Mouse (Mus musculus) CD4-positive, CD25-positive, alpha-beta regulatory T cell, adult 2 months (primary cell): ENCODE measurements around the gene Krt15.

Experiments
- DNase-seq: peaks from one replicate; pipeline ENCODE4 v3.0.0-alpha.2; 2012; ENCODE audit warnings: low read depth, low spot score

Gene Krt15

DNA sequence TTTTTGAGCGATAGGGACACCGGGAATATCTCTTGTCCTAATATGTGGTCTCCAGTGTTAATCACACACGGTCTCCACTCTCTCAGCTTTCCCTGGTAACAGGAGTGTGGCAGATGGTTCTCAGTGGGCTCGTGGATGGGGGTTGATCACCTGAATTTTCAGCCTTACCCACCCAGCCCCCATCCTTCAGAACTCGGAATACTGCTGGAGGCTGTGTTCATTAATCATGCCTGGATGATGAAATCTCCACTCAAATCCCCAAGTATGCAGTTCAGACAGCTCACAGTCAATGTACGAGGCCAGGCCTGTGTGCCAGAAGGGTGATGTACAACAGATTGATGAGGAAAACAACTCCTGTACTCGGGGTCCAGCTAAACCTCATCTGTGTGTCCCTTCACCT, 10.8 kb downstream of the Krt15 start:
- DNase-seq, result no peak

DNA sequence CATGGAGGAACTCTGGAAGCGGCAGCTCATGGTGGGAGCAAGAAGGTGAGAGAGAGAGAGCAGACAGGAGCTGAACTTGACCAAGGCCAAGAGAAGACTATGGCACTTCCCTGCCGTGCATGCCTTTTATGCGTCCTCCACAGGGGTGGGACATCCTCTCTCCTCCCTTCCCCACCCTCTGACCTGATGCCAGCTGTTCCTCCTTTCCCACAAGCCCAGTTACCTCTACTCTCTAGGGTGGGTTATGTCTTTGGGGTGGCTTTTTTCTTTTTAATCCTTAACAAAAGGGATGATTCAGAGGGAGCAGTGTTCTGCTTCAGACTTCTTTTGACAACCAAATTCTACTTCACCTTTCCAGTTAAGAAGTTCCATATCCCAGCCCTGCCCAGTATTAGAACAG, 14.3 kb downstream of the Krt15 start, which contains the start of gene Krt13:
TSS of gene Krt13 (minus strand) at position 101 of the 400 bp plus-strand sequence.
- no peak for DNase-seq

DNA sequence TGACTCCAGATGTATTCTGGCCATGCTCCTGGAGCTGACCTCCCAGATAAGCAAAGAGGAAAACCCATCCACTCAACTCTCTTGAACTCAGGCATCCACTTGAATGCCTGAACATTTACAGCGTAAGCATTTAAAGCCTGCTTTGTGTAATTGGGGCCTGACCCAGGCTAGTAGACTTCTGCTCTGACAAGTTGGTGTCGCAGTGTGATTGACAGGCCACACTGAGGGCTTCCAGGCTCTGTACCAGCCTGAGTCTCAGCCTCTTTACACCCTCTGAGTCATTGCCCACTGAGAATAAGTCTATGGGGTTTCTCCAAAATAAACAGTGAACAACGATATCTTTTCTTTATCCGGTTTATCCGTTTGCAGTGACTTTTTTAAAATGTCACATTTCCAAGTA, 15.4 kb downstream of the Krt15 start:
- DNase-seq, result no peak

DNA sequence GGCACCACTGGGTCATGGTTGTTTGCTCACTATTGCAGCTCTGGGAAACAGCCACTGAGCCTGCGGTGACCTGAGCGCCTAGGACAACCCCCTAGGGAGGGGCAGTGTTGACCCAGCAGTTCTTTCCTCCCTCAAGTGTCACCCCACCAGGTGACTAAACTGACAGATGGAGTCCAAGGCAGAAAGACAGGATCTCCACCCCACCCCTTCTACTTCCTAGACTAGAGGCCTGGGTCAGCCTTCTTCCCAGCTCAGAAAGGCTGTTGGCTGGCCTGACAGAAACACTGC, 22.0 kb downstream of the Krt15 start:
- no peak for DNase-seq

DNA sequence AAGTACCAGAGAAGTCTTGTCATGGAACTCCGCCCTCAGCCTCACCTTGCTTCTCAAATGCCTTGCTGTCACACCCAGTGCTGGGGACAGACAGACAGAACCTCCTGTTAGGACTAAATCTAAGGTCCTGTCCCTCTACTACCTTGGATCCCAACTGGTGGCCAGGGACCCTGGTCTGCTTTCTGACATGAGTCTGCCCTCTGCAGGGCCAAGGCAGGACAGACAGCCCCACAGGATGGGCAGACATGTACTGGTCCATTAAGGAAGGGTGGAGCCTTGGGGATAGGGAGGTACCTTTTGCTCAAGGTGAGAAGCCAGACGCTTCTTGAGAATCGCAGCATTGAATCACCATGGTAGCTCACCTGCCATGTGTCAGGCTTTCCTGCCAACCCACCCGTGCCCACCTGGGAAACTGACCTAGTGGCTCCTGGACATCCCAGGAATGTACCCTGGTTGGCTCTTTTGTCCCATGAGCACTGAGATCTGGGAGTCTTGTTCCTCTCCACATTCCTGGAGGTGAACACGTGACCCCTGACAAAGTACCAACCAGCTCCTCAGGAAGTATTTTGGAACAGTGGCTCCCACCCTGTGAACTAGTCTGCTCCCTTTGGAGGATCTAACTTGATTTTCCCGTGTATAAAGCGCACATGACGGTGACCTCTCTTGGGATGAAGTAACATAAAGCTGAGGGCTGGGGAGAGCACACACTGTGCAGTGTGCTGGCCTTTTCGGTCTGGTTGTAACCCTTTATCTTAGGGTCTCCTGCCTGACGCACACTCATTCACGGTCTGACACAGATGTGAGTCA, 22.6 kb downstream of the Krt15 start:
- no peak for DNase-seq

DNA sequence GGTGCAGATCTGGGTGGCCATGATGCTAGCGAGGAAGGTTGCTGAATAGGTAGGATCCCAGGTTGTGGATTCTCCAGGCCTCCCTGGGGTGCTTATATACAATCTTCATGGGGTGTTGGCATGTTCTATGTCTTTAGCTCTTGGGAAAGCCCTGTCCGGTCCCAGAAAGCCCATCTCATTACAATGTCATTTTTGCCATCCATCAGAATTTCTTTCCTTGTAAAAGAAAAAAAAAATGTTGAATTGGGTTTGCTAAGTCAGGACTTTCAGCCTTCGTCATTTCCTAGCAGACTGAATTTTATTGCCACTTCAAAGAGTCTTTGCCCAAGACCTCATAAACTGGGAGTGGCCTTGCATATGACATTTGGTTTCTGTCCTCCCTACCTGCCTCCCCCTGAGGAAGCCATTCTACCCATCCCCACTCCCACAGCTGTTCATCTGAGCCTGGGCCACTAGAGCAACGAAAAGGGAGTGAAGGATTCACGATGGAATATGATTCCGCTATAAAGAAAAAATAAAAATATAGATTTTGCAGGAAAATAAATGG, 30.1 kb downstream of the Krt15 start, which contains the start of gene Krt36:
TSS of gene Krt36 (minus strand) at position 51 of the 547 bp plus-strand sequence.
- DNase-seq, result no peak

DNA sequence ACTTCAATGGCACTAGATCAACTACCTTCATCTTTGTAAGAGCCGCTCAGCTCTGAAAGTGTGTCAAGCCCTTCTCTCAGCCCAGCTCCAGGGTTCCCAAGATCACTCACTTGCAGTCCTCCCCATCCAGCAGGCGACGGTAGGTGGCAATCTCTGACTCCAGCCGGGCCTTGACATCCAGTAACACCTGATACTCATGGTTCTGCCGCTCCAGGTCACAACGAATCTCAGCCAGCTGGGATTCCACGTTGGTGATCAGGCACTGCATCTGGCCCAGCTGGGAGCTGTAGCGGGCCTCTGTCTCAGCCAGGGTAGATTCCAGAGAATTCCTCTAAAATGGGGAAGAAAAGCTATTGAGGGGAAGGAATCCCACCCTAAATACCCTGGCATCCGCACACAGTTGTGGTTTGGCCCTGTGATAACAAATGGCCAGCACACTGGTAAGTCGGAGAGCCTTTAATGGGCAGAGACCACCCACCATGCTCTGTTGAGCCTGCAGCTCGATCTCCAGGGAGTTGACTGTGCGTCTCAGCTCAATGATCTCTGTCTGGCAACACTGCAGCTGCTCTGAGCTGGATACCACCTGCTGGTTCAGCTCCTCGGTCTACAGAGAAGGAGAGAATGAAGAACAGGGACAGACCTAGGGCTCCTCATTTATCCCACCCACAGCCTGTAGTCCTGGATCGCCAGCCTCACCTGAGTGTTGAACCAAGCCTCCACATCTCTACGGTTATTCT, 32.9 kb downstream of the Krt15 start:
- no peak for DNase-seq

DNA sequence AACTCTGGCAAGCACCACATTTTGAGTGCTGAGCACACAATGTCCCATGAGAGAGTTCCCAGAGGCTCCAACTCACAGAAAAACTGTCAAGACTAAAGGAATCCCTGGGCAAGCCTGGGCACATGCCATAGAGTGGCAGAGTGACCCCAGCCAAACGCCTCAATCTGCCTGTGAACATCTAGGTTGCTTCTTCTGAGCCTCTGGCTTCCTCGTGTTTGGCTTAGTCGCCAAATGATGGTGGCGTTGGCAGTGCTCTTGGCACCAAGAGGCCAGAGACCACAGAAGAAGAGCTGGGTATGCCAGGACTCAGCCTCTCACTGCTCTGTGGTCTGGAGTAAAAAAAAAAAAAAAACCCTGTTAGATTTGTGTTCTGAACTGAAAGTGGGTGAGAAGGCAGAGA, 35.3 kb downstream of the Krt15 start:
- DNase-seq, result no peak

DNA sequence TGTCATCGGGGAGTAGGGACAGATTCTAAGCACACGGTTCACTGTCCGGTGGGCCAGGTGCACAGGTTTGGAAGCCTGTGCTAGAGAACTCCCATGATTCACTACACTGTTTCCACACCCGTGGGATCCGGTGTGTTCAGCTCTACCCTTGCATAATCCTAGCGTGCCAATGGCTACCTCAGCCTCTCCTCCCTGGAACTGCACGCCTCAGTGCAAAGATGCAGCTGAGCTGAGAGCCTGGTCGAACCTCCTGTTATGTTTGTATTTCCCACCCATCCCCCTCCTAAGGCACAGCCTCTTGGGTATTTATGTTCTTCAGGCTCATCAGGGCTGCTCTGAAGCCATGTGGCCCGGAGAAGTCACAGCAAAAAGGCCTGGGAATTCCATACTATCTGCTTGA, 37.9 kb downstream of the Krt15 start:
- no peak for DNase-seq

DNA sequence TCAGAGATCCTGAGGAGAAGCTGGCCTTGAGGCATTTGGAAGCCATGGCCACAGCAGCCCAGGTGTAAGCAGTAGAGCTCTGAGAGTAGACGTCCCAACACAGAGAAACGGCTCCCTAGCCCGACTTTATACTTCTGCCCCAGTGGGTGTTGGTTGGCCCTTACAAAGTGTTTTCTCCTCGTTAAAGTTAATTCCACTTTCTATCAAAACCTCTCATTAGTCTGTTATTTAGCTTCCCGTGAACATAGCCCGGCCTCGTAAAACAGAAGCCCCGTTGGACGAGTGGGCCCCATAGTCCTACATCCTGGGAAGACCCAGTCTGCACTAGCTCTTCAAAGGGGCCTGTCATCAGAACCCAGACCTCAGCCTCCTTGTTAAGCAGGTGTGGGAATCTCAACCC, 39.6 kb downstream of the Krt15 start, which contains the start of gene Krt35:
TSS of gene Krt35 (minus strand) at position 101 of the 400 bp plus-strand sequence.
- no peak for DNase-seq

DNA sequence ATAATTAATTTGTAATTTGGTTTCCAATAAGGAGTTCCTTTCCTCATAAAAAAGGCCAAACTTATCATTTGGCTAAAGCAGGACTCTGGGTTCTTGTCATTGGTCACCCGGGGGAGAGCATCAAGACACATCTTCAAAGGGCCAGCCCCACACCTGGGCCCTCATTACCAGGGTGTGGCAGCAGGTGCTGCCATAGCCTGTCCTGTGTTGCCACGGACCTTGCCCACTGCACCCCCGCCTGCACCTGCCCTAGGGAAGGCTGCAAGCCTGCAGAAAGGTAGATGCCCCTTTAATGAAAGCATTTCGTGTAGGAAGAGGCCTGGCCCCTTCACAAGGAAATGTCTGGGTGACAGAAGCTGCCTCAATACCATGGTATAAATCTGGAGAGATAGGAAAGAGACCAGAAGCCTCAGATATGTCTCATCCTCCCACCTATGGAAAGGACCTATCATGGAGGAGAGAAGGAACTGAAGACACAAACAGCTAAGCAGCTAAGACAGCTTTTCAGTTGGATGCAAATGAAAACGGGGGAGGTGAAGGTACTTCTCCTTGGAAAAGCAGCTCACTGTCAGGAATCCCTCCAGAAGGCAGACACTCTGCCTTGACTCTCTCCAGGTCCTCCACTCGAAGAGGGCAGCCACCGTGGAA, 47.2 kb downstream of the Krt15 start:
- DNase-seq, result no peak

DNA sequence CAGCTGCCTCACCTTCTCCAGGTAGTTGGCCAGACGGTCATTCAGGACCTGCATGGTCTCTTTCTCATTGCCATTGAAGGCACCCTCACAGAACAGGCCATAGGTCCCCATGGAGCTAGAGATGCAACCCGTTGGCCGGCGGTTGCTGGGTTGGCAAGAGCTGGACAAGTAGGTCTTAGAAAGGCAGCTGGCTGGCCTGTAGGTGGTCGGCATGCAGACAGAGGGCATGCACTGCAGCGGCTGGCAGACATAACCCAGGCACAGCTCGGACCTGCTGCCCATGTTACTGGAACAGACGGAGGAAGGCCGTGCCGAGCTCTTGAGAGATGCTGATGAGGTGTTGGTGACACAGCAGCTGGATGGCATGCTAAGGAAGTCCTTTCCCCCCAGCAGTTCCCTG, 47.9 kb downstream of the Krt15 start, which contains the start of gene Krt32:
TSS of gene Krt32 (minus strand) at position 366 of the 400 bp plus-strand sequence.
- no peak for DNase-seq
